Mouse (Mus musculus) brain, embryonic 14.5 days (tissue): Measurements from ENCODE around the gene Brsk1.

Source experiments
- CTCF ChIP-seq: fragments of 200-500 bp; IDR thresholded peaks from 2 replicates; pipeline ENCODE4 v1.5.1; 2012; ENCODE audit warnings: inconsistent platforms, mild to moderate bottlenecking, moderate library complexity, borderline replicate concordance; ENCODE audit not compliant: insufficient read depth, insufficient read length; ENCODE audit errors: extremely low read depth
- POLR2A ChIP-seq: fragments of 200-500 bp; IDR thresholded peaks from 2 replicates; pipeline ENCODE4 v1.6.1; 2012; ENCODE audit warnings: mild to moderate bottlenecking, inconsistent platforms, borderline replicate concordance; ENCODE audit not compliant: poor library complexity, insufficient read depth, insufficient read length, severe bottlenecking; ENCODE audit errors: extremely low read depth

DNA sequence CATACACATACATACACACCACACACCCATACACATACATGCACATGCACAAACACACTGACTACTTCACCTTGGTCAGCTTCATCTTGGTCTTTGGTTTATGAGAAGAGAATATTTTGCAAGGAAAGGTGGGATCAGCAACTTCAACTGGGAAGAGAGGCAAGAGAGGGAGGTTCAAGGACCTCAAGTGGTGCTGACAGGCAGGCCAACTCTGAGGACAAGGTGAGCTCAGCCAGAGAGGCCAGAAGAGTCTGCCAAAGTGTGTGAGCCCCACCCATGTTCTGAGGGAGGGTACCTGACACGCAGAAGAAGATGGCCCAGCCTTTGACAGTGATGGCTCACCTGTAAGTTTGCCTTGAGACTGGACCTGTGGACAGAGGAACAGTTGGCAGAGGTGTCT, 69.3 kb downstream of the Brsk1 start:
- TF ChIP-seq CTCF (no peak), POLR2A (no peak)
